ENCODE assay signal across 22 mouse cellular contexts in genomic region chr4:97832279-97832640, GRCm38 (mm10). TPM values are rescaled to one million over a fixed set of nuclear protein-coding genes. Genes with fewer than 3 reads are reported as not detected.
DNase-seq lines count a peak whose midpoint lies in the region; TF ChIP-seq lines count a peak whose summit lies in the region.
"Had no signal": no experiment of that assay in that cellular context is flagged by ENCODE, and none has a peak within 500 bp of the region (broad histone marks: within the 10 kb centered on the region; RNA-seq: fewer than 3 reads in every experiment).

No protein-coding gene starts in this region.

- H3K9me3 ChIP-seq in MEL (replicated peaks; ENCODE audit: insufficient read depth, low read length): no peaks in the 10 kb centered on the region
- H3K9me3 ChIP-seq: forebrain, embryonic 15.5 days; hindbrain, embryonic 12.5 days; hindbrain, embryonic 15.5 days had no signal

- H3K27me3 ChIP-seq in MEL (ENCODE audit: control insufficient read depth in 1 of 2, insufficient read depth in 2 of 2, low read length in 2 of 2): no peaks in the 10 kb centered on the region
- H3K27me3 ChIP-seq: forebrain, embryonic 15.5 days; hindbrain, embryonic 12.5 days; hindbrain, embryonic 15.5 days had no signal

- peaks cover 33 to 35% of the 10 kb centered on the region in 2 experiments for H3K4me1 ChIP-seq in MEL (ENCODE audit: control insufficient read depth in 1 of 2, insufficient read depth in 2 of 2, low read length in 2 of 2)

- peak overlapping the region; percentile 24 for H3K27ac ChIP-seq in gastrocnemius, adult 2 months
- H3K27ac ChIP-seq in left cerebral cortex, adult 2 months: peak overlapping the region; percentile 42; the same call in 1 of the 2 replicates
- peak overlapping the region; percentile 96 for H3K27ac ChIP-seq in MEL (ENCODE audit: control insufficient read depth, low read depth, low read length)
- H3K27ac ChIP-seq: forebrain, embryonic 15.5 days; hindbrain, embryonic 12.5 days; hindbrain, embryonic 15.5 days had no signal

- TF ChIP-seq POLR2A in MEL (IDR thresholded peaks at IDR 0.05; ENCODE audit: control insufficient read depth in 1 of 2, insufficient read depth in 1 of 2, low read depth in 1 of 2, low read length in 2 of 2, poor library complexity in 1 of 2): no peak

- TF ChIP-seq CTCF in gastrocnemius, adult 2 months (IDR thresholded peaks at IDR 0.05): no peak
- TF ChIP-seq CTCF in left cerebral cortex, adult 2 months (IDR thresholded peaks at IDR 0.05): no peak
- no peak for TF ChIP-seq CTCF in MEL (IDR thresholded peaks at IDR 0.05 in 2 of 3, conservative IDR thresholded peaks at IDR 0.05 in 1 of 3; ENCODE audit: control insufficient read depth in 1 of 3, insufficient read depth in 1 of 3, low read depth in 2 of 3, low read length in 3 of 3, poor library complexity in 1 of 3, severe bottlenecking in 1 of 3)

- H3K36me3 ChIP-seq in MEL (ENCODE audit: control insufficient read depth in 1 of 2, insufficient read depth in 2 of 2, low read length in 2 of 2): peaks cover 7 to 77% of the 10 kb centered on the region in 2 experiments
- H3K36me3 ChIP-seq: forebrain, embryonic 15.5 days; hindbrain, embryonic 15.5 days had no signal

- no peak for TF ChIP-seq EP300 in MEL (IDR thresholded peaks at IDR 0.05; ENCODE audit: low read depth in 1 of 2, low read length in 2 of 2)

- no peak for TF ChIP-seq RAD21 in MEL (IDR thresholded peaks at IDR 0.05; ENCODE audit: low read depth, low read length)

- DNase-seq in gastrocnemius, adult 2 months: no peak
- DNase-seq in gastrocnemius, postnatal 14 days: no peak
- DNase-seq in left cerebral cortex, adult 2 months (ENCODE audit: extremely low spot score in 1 of 2, low spot score in 2 of 2): no peak
- no peak for DNase-seq in left cerebral cortex, adult 11 months (ENCODE audit: low spot score)
- no peak for DNase-seq in MEL (ENCODE audit: low read depth, low spot score)
- DNase-seq in brain, adult 2 months (ENCODE audit: low read depth, low spot score): peak; percentile 24
- no peak for DNase-seq in right cerebral cortex, postnatal 36 days (ENCODE audit: low spot score in 2 of 2)
- DNase-seq: adrenal gland, postnatal 10 days; adrenal gland, postnatal 36 days; cerebellum, adult 11-12 months; cerebellum, adult 8-10 months; cerebellum, postnatal 36 days; embryo, embryonic 11 days; gastrocnemius, postnatal 25 days had no signal

- peak overlapping the region; percentile 35 for H3K9ac ChIP-seq in MEL (ENCODE audit: control insufficient read depth, low read depth, low read length, poor library complexity, severe bottlenecking)
- H3K9ac ChIP-seq: forebrain, embryonic 15.5 days; hindbrain, embryonic 12.5 days; hindbrain, embryonic 15.5 days had no signal

- intact Hi-C loops in gastrocnemius, adult 2 months (cut with DNase I): no loop called here
- intact Hi-C loops in gastrocnemius, postnatal 14 days (cut with DNase I; ENCODE audit: low total_unique reads): no loop called here
- intact Hi-C loops in left cerebral cortex, adult 2 months (cut with DNase I): loop anchor here (5.0 kb wide), 1 partner anchor 35 kb away; no protein-coding TSS in a partner anchor

- peaks cover 60% of the 10 kb centered on the region for H3K79me2 ChIP-seq in MEL (ENCODE audit: control insufficient read depth, insufficient read depth, low read length, poor library complexity)

- no peak overlapping the region for H3K4me3 ChIP-seq in gastrocnemius, adult 2 months
- no peak overlapping the region for H3K4me3 ChIP-seq in left cerebral cortex, adult 2 months
- H3K4me3 ChIP-seq in MEL (ENCODE audit: control insufficient read depth in 1 of 2, insufficient read depth in 1 of 2, low read depth in 2 of 2, low read length in 2 of 2): peak overlapping the region; percentile 2 to 12; a peak in 3 of 4 replicates
- H3K4me3 ChIP-seq: forebrain, embryonic 15.5 days; hindbrain, embryonic 12.5 days; hindbrain, embryonic 15.5 days had no signal

TF ChIP-seq in MEL, 35 proteins besides CTCF, POLR2A, EP300 and RAD21:
- TF ChIP-seq MAFK (IDR thresholded peaks at IDR 0.05; ENCODE audit: borderline replicate concordance, low read depth, low read length) (no peak), ZKSCAN1 (IDR thresholded peaks at IDR 0.05; ENCODE audit: low read depth, low read length) (no peak), MAZ (IDR thresholded peaks at IDR 0.05; ENCODE audit: low read depth, low read length) (no peak), GATA1 (IDR thresholded peaks at IDR 0.05; ENCODE audit: low read depth, low read length) (no peak), ZNF384 (IDR thresholded peaks at IDR 0.05; ENCODE audit: low read depth, low read length) (no peak), BHLHE40 (IDR thresholded peaks at IDR 0.05; ENCODE audit: borderline replicate concordance, low read depth, low read length) (no peak), TBP (IDR thresholded peaks at IDR 0.05; ENCODE audit: low read depth, low read length) (0 out of 2 replicates have a peak, but pooled peaks have one; percentile 5), E2F4 (IDR thresholded peaks at IDR 0.05; ENCODE audit: borderline replicate concordance, low read depth, low read length) (no peak), MEF2A (IDR thresholded peaks at IDR 0.05; ENCODE audit: extremely low read depth, insufficient replicate concordance, low read depth, low read length, poor library complexity, severe bottlenecking) (no peak), RCOR1 (IDR thresholded peaks at IDR 0.05; ENCODE audit: low read depth, low read length) (no peak), ETS1 (IDR thresholded peaks at IDR 0.05; ENCODE audit: low read depth, low read length) (no peak), MXI1 (IDR thresholded peaks at IDR 0.05; ENCODE audit: low read depth, low read length) (no peak), ZMIZ1 (IDR thresholded peaks at IDR 0.05; ENCODE audit: low read depth, low read length) (peak; percentile 45; the same call in 1 of the 2 replicates), UBTF (IDR thresholded peaks at IDR 0.05; ENCODE audit: borderline replicate concordance, insufficient read depth, low read depth, low read length) (no peak), CHD1 (IDR thresholded peaks at IDR 0.05; ENCODE audit: low read depth, low read length) (peak; percentile 90; the same call in 1 of the 2 replicates), POLR2AphosphoS5 (IDR thresholded peaks at IDR 0.05; ENCODE audit: borderline replicate concordance, low read depth, low read length) (no peak), TCF12 (IDR thresholded peaks at IDR 0.05; ENCODE audit: low read depth, low read length) (no peak), POLR2AphosphoS2 (IDR thresholded peaks at IDR 0.05; ENCODE audit: low read length) (0 out of 2 replicates have a peak, but pooled peaks have one; percentile 11), TAL1 (IDR thresholded peaks at IDR 0.05; ENCODE audit: low read length) (no peak), NRF1 (IDR thresholded peaks at IDR 0.05; ENCODE audit: insufficient read depth, low read depth, low read length, poor library complexity, severe bottlenecking) (no peak), MAX (IDR thresholded peaks at IDR 0.05; ENCODE audit: low read length) (no peak), MYB (IDR thresholded peaks at IDR 0.05; ENCODE audit: low read depth, low read length) (no peak)

RNA-seq across cellular contexts. Expression of gene E130114P18Rik, which starts 54.4 kb away (rescaled TPM):
- not detected for total RNA-seq in gastrocnemius, adult 2 months (2021)
- total RNA-seq in gastrocnemius, postnatal 14 days (2021): under 1 TPM; 0.38 to 0.39 TPM
- 1 to 10 TPM; 3.7 to 4.9 TPM for total RNA-seq in left cerebral cortex, adult 2 months (2021)
- total RNA-seq in MEL (2012; rRNA removed): not detected in 2 replicates
- not detected for polyA plus RNA-seq in MEL (2012; ENCODE audit: insufficient read depth in 1 of 2, insufficient read length in 2 of 2, low read depth in 1 of 2, low replicate concordance in 2 of 2, missing spikeins in 1 of 2)
- total RNA-seq: adrenal gland, postnatal 36 days; heart, postnatal 25 days; hematopoietic stem cell, adult 5-6 weeks had no signal
- polyA plus RNA-seq: activated CD4-positive, CD25-positive, alpha-beta regulatory T cell, adult 4 months; C2C12; CD4-positive, CD25-positive, alpha-beta regulatory T cell, adult 4 months had no signal

RNA-seq across cellular contexts. Expression of gene Nfia, which starts 59.7 kb away (rescaled TPM):
- 10 to 100 TPM; 57.0 to 57.8 TPM for total RNA-seq in gastrocnemius, adult 2 months (2021)
- 10 to 100 TPM; 69.5 to 70.1 TPM for total RNA-seq in gastrocnemius, postnatal 14 days (2021)
- total RNA-seq in left cerebral cortex, adult 2 months (2021): 10 to 100 TPM; 58.1 to 62.5 TPM
- 10.2 and 16.4 TPM in 2 replicates for total RNA-seq in MEL (2012; rRNA removed)
- 10 to 100 TPM; 13.4 to 20.5 TPM for polyA plus RNA-seq in MEL (2012; ENCODE audit: insufficient read depth in 1 of 2, insufficient read length in 2 of 2, low read depth in 1 of 2, low replicate concordance in 2 of 2, missing spikeins in 1 of 2)

Comparison
In these comparisons a context has a peak if more than half of its experiments do, and no peak if none do; other contexts are left out.
1. H3K27ac ChIP-seq: peak in every context shown above with its lines; median percentile 96 in MEL; 42 in left cerebral cortex, adult 2 months; 24 in gastrocnemius, adult 2 months.
2. H3K4me3 ChIP-seq: peak in MEL (2 of 2); none in gastrocnemius, adult 2 months (single experiment) and left cerebral cortex, adult 2 months (single experiment).